Mouse (Mus musculus): Measurements from ENCODE around the gene Col6a3.

DNA sequence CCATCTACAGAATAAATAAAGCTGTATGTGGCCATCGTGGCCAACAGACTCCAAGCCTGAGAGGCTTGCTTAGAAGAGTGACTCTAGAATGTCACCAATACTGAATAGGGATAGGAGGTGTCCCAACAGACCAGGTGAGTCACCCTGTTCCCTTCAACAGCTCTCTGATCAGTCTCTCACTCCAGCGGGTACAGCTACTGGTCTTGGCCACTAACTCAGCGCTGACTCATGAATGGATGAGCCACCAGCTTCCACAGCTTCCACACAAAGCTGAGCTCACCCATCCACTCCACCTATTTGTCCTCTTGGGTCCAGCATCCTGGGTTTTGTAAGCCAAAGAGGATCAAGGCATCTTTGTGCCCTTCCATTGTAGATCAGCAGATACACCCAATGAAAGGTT is 114.3 kb downstream of the Col6a3 start:
- TF ChIP-seq POLR2A (IDR thresholded peaks at IDR 0.05; ENCODE audit: low read depth, low read length) (no peak), CTCF (conservative IDR thresholded peaks at IDR 0.05; ENCODE audit: insufficient read depth, insufficient read length, low read depth, low read length) (no peak)

Data from kidney, adult 2 months (tissue).